Mouse (Mus musculus) midbrain, embryonic 12.5 days (tissue): ENCODE measurements around the gene Nfix. TPM values are rescaled to one million over a fixed set of nuclear protein-coding genes. Genes with fewer than 3 reads are reported as not detected.
"Not testable (repeated sequence)": the region's sequence is repeated elsewhere in the genome, so short reads cannot be mapped to it uniquely, and the experiment has no call there.

Source experiments
- ATAC-seq: fragments of 200-750 bp; cut with Nextera tagmentation; 2 replicates; pipeline ENCODE4 v1.8.0; 2017; ENCODE audit warnings: low read depth, moderate TSS enrichment, moderate library complexity; ENCODE audit not compliant: low FRiP score
- H3K27ac ChIP-seq: fragments of 300-500 bp; sonication (generic); replicated peaks from 2 replicates; pipeline ENCODE4 v1.5.1; 2016; ENCODE audit warnings: mild to moderate bottlenecking
- H3K27me3 ChIP-seq: fragments of 300-500 bp; sonication (generic); 2 replicates; pipeline ENCODE4 v1.6.1; 2016; ENCODE audit warnings: mild to moderate bottlenecking
- H3K36me3 ChIP-seq: fragments of 300-500 bp; sonication (generic); 2 replicates; pipeline ENCODE4 v1.6.1; 2016
- H3K4me1 ChIP-seq: fragments of 300-500 bp; sonication (generic); 2 replicates; pipeline ENCODE4 v1.6.1; 2016
- H3K4me2 ChIP-seq: fragments of 300-500 bp; sonication (generic); replicated peaks from 2 replicates; pipeline ENCODE4 v1.6.1; 2016; ENCODE audit warnings: mild to moderate bottlenecking, moderate library complexity
- H3K4me3 ChIP-seq: fragments of 300-500 bp; sonication (generic); 2 replicates; pipeline ENCODE4 v1.5.1; 2016; ENCODE audit warnings: mild to moderate bottlenecking
- H3K9ac ChIP-seq: fragments of 300-500 bp; sonication (generic); replicated peaks from 2 replicates; pipeline ENCODE4 v1.6.1; 2016; ENCODE audit warnings: mild to moderate bottlenecking, moderate library complexity
- H3K9me3 ChIP-seq: fragments of 300-500 bp; sonication (generic); 2 replicates; pipeline ENCODE4 v1.6.1; 2016; ENCODE audit warnings: mild to moderate bottlenecking
- WGBS: fragments of 180-500 bp; shearing (Covaris S2); methylation state at CpG from one replicate; pipeline ENCODE4 v1.1.7; 2016; 5-methylcytosine and 5-hydroxymethylcytosine counted together
- polyA plus RNA-seq: library from polyadenylated mRNA; unstranded; fragments of >200 nt; fragmentation: Nextera tagmentation; extraction: Ambion mirVana; gene quantifications from 2 replicates; pipeline ENCODE4 v1.2.1, GENCODE M21; 2016

Nfix gene
- polyA plus RNA-seq, 1 experiment from 2014 or later: 6.6 TPM

DNA sequence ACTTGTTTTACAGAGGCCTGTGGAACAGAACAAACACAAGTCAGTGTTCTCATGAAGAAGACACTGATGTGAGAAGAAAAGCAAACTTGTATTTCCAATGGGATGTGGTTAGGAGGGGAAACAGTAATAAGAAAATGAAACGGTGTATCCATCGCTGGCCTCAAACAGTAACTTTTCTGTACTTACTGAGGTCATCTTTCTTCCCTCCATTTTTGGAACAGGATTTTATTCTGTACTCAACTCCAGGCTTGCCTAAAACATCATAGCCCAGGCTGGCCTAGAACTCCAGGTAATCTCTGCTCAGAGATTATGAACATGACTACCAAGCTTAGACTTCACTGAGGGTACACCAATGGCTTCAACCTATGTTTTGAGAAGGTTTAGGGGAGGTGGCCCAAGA lies 39.3 kb upstream of the Nfix start:
- peaks cover 20% of the 10 kb centered on the region for H3K4me1 ChIP-seq
- H3K4me2 ChIP-seq: peak overlapping the region; percentile 74
- H3K4me3 ChIP-seq: peak overlapping the region; percentile 94
- H3K9ac ChIP-seq: peak overlapping the region; percentile 93; the same call in 1 of the 2 replicates
- ATAC-seq: no peak
- 96% methylated on average over 2 of the region's 2 CpGs for WGBS
- peaks cover 77% of the 10 kb centered on the region for H3K36me3 ChIP-seq
- H3K9me3 ChIP-seq: no peaks in the 10 kb centered on the region
- no peak overlapping the region for H3K27ac ChIP-seq
- no peaks in the 10 kb centered on the region for H3K27me3 ChIP-seq

- Histone ChIP-seq H3K4me2 (no peak overlapping the region), H3K36me3 (peaks cover 77% of the 10 kb centered on the region), H3K4me1 (peaks cover 15% of the 10 kb centered on the region)
Measured at GRCm38 (mm10) chr8:84838513-84838912, 38.4 kb upstream of the Nfix start.

DNA sequence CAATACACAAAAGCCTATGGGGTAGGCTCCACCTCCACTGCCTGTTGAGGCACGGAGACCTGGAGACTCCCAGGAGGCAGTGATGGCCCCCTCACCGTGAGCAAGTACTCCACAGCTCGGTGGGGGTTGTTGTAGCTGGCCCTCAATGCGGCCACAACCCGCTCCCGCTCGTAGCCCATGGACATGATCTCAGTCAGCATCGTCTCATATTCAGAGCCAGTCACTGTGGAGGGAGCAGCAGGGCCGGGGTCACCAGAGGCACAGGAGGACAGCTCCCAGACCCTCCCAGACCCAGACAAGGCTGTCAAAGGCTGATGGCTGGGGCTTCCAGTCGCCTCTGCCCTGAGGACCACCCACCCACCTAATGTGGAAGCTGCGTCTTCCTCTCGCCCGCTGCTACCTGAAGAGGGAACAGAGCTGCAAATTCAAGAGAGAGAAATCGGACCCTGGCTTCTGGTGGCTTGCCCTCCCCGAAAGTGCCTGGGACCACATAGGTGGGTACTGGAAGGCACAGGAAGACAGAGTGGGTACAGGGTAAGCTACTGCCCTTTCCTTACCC lies 37.8 kb upstream of the Nfix start:
- 85% methylated on average over 15 of the region's 15 CpGs for WGBS
- no peaks in the 10 kb centered on the region for H3K27me3 ChIP-seq
- H3K4me3 ChIP-seq: peak overlapping the region; percentile 8; the same call in 1 of the 2 replicates
- H3K27ac ChIP-seq: no peak overlapping the region
- no peak overlapping the region for H3K9ac ChIP-seq
- no peak for ATAC-seq
- peaks cover 72% of the 10 kb centered on the region for H3K36me3 ChIP-seq
- peaks cover 17% of the 10 kb centered on the region for H3K4me1 ChIP-seq
- no peaks in the 10 kb centered on the region for H3K9me3 ChIP-seq
- no peak overlapping the region for H3K4me2 ChIP-seq

More at GRCm38 (mm10) chr8:84838513-84838912, 38.4 kb upstream of the Nfix start:
- Histone ChIP-seq H3K27ac (no peak overlapping the region), H3K27me3 (no peaks in the 10 kb centered on the region), H3K4me3 (no peak overlapping the region), H3K9ac (no peak overlapping the region), H3K9me3 (no peaks in the 10 kb centered on the region)
- WGBS: 88% methylated on average over 5 of the region's 5 CpGs
- no peak for ATAC-seq

DNA sequence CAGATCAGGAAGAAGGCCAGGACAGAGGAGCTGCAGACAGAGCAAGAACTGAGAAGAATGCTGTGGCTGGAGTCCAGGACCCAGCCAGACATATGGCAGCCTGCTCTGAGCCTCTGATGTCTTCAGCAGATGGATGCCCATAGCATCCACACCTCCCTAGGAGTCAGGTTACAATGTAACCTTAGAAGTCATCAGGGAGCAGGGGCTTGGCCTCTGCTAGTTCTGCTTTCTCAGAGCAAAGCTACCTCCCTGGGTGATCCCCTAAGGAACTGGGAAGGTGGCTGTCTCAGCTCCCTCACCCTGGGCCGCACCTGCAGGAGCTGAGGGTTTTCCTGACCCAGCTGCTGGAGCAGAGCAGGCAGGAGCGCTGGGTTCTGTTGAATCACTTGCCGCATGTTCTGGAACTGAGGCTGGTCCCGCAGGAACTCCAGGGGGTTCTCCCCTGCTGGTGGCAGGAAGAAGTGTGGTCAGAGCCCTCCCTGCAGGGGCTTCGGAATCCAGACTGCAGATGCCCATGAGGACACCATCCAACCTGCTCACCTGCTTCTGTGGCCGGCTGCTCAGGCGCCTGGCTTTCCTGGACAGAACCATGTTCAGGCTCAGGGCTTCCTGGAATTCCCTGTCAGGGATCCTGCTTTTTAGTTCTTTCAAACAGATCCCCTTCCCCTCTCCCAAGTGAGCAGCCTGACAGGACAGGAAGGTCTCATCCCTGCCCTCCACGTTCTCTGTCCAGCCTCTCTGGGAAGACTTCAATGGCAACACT lies 37.2 kb upstream of the Nfix start:
- Histone ChIP-seq H3K36me3 (peaks cover 66% of the 10 kb centered on the region), H3K4me3 (0 out of 2 replicates have a peak overlapping the region, but pooled peaks have one; percentile 8), H3K27me3 (no peaks in the 10 kb centered on the region), H3K27ac (no peak overlapping the region), H3K4me1 (peaks cover 21% of the 10 kb centered on the region), H3K9me3 (no peaks in the 10 kb centered on the region), H3K9ac (no peak overlapping the region), H3K4me2 (no peak overlapping the region)
- ATAC-seq: no peak
- 73% methylated on average over 8 of the region's 8 CpGs for WGBS

- peak overlapping the region; percentile 26; the same call in 1 of the 2 replicates for H3K27ac ChIP-seq
- WGBS: 82% methylated on average over 10 of the region's 10 CpGs
Measured at GRCm38 (mm10) chr8:84834866-84835855, 35.0 kb upstream of the Nfix start.

DNA sequence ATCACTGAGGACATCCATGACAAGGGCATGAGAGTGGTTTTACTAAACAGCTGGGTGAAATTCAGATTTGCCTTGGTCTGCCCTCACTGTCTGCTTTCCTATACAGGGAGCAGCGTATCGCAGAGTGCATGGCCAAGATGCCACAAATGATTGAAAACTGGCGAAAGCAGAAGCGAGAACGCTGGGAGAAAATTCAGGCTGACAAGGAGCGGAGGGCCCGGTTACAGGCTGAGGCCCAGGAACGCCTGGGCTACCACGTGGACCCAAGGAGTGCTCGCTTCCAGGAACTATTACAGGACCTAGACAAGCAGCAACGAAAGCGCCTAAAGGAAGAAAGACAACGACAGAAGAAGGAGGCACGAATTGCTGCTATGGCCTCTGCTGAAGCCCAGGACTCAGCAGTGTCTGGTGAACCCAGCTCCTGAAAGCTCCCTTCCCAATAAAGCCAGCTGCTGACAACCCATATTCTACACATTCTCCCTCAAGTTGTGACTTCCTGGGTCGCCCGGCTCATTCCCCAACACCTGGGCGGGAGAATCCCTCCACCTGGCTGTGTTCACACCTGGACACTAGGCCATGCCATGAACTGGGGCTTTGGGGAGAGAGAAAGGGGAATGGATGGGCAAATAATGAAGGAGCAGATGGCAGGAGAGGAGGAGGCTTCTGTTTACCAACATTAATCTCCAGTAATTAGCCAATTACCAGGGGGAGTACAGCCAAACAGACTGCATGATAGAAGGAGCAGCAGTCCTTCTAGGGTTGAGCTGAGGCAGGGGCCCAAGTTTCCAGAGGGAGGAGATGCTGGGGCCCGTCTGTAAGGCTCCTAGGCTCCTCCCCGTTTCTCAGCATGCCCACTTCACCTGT lies 34.1 kb upstream of the Nfix start:
- Histone ChIP-seq H3K4me2 (no peak overlapping the region), H3K27me3 (no peaks in the 10 kb centered on the region), H3K4me3 (no peak overlapping the region), H3K36me3 (peaks cover 54% of the 10 kb centered on the region), H3K9me3 (no peaks in the 10 kb centered on the region), H3K27ac (peak overlapping the region; percentile 26; the same call in 1 of the 2 replicates), H3K9ac (no peak overlapping the region), H3K4me1 (peaks cover 15% of the 10 kb centered on the region)
- 87% methylated on average over 19 of the region's 19 CpGs for WGBS
- ATAC-seq: no peak

More at GRCm38 (mm10) chr8:84834866-84835855, 35.0 kb upstream of the Nfix start:
- H3K27me3 ChIP-seq: no peaks in the 10 kb centered on the region
- peaks cover 21% of the 10 kb centered on the region for H3K4me1 ChIP-seq
- H3K4me3 ChIP-seq: no peak overlapping the region
- no peaks in the 10 kb centered on the region for H3K9me3 ChIP-seq
- H3K9ac ChIP-seq: no peak overlapping the region; the same call in 1 of the 2 replicates
- H3K4me2 ChIP-seq: no peak overlapping the region
- H3K36me3 ChIP-seq: peaks cover 54% of the 10 kb centered on the region
- no peak for ATAC-seq

GRCm38 (mm10) chr8:84832759-84833742 lies 32.9 kb upstream of the Nfix start:
- no peaks in the 10 kb centered on the region for H3K9me3 ChIP-seq
- WGBS: 68% methylated on average over 10 of the region's 10 CpGs
- H3K4me3 ChIP-seq: peak overlapping the region; percentile 95
- H3K27me3 ChIP-seq: no peaks in the 10 kb centered on the region
- H3K4me1 ChIP-seq: peaks cover 15% of the 10 kb centered on the region
- peak overlapping the region; percentile 59 for H3K4me2 ChIP-seq
- peak overlapping the region; percentile 98 for H3K9ac ChIP-seq
- H3K36me3 ChIP-seq: peaks cover 45% of the 10 kb centered on the region
- no peak for ATAC-seq
- peak overlapping the region; percentile 94 for H3K27ac ChIP-seq

DNA sequence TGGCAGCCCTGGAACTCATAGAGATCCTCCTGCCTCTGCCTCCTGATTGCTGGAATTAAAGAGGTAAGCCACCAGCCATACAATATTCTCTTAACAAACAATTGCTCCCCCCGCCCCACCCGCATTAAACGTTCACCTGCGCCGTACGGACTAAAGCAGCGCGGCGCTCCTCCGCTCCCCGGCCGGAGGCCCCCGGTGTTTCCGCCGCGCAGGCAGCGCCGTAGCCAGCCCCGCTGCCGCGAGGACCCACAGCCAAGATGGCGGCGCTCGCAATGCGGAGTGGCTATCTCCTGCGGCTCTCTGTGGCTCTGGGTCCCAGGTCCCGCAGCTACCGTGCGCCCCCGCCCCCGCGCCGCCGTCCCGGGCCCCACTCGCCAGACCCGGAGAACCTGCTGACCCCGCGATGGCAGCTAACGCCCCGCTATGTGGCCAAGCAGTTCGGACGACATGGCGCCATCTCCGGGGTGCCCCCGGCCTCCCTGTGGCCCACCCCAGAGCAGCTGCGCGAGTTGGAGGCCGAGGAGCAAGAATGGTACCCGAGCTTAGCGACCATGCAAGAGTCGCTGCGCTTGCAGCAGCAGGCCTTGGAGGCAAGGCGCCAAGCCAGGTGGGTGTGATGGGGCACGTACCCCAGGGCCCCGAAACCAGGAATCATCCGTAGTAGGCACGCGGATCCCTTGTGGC lies 32.0 kb upstream of the Nfix start:
- Histone ChIP-seq H3K4me2 (peak overlapping the region; percentile 59), H3K9ac (peak overlapping the region; percentile 98), H3K4me1 (peaks cover 15% of the 10 kb centered on the region), H3K9me3 (no peaks in the 10 kb centered on the region), H3K27me3 (0 out of 2 replicates have a peak, but pooled peaks cover 3% of the 10 kb centered on the region), H3K36me3 (peaks cover 36% of the 10 kb centered on the region), H3K4me3 (peak overlapping the region; percentile 95), H3K27ac (peak overlapping the region; percentile 94)
- peak; percentile 81 for ATAC-seq
- WGBS: 1% methylated on average over 59 of the region's 59 CpGs

DNA sequence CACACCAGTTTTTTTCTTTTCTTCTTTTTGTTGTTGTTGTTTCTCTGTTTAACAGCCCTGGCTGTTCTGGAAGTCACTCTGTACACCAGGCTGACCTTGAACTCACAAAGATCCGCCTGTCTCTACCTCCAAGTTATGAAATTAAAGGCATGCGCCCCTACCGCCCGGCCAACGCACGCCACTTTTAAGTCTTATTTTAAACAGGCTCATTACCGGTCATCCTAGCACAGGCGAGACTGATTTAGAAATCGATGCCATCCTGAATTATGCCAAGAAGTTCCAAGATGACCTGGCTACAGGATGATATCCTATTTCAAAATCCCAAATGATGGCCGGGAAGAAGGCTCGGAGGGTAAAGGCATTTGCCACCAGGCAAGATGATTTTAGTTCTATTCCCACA lies 31.3 kb upstream of the Nfix start, which contains the start of gene Gadd45gip1:
TSS of gene Gadd45gip1 (plus strand) at position 33 of the 400 bp plus-strand sequence.
- peak within 1 kb of the TSS; percentile 94 for H3K27ac ChIP-seq
- peak within 1 kb of the TSS; percentile 59 for H3K4me2 ChIP-seq
- peak within 1 kb of the TSS; percentile 95 for H3K4me3 ChIP-seq
- peaks cover 29% of the 10 kb centered on the region for H3K36me3 ChIP-seq
- peak within 1 kb of the TSS; percentile 98 for H3K9ac ChIP-seq
- H3K9me3 ChIP-seq: no peaks in the 10 kb centered on the region
- no peak for ATAC-seq
- 0 out of 2 replicates have a peak, but pooled peaks cover 3% of the 10 kb centered on the region for H3K27me3 ChIP-seq
- peaks cover 15% of the 10 kb centered on the region for H3K4me1 ChIP-seq
- WGBS: 86% methylated on average over 11 of the region's 11 CpGs

GRCm38 (mm10) chr8:84826518-84826917 lies 26.4 kb upstream of the Nfix start:
- not testable (repeated sequence) for H3K9ac ChIP-seq, H3K9me3 ChIP-seq, H3K4me3 ChIP-seq, ATAC-seq, H3K4me2 ChIP-seq, H3K36me3 ChIP-seq, H3K27ac ChIP-seq, H3K4me1 ChIP-seq
- 94% methylated on average over 2 of the region's 2 CpGs for WGBS
- H3K27me3 ChIP-seq: peaks cover 20% of the 10 kb centered on the region
